Mouse (Mus musculus) ES-Bruce4 (cell line): ENCODE results near the gene Ppm1m.
A peak's percentile ranks its signal among the peaks of the same experiment; 100 is the strongest.

Experiments
- CTCF ChIP-seq: IDR thresholded peaks from one replicate; pipeline ENCODE4 v1.8.1; 2011; ENCODE audit warnings: low read depth, low read length
- POLR2A ChIP-seq: IDR thresholded peaks from one replicate; pipeline ENCODE4 v1.8.1; 2011; ENCODE audit warnings: low read length; ENCODE audit not compliant: insufficient read depth

GRCm38 (mm10) chr9:106211680-106212593 is 12.4 kb upstream of the Ppm1m start:
- TF ChIP-seq CTCF (peak; percentile 100), POLR2A (no peak)
